Comparison of ENCODE assay signal across 18 mouse cellular contexts in genomic region chr8:47642514-47643064, GRCm38 (mm10). TPM values are rescaled to one million over a fixed set of nuclear protein-coding genes. Genes with fewer than 3 reads are reported as not detected.
A peak's percentile ranks its signal among the peaks of the same experiment; 100 is the strongest.
DNase-seq lines count a peak whose midpoint lies in the region; ATAC-seq lines count a peak whose summit lies in the region.
"Had no signal": no experiment of that assay in that cellular context is flagged by ENCODE, and none has a peak within 500 bp of the region (broad histone marks: within the 10 kb centered on the region; RNA-seq: fewer than 3 reads in every experiment).

No protein-coding gene starts in this region.

- ATAC-seq in cerebellum, adult (ENCODE audit: insufficient number of reproducible peaks, low FRiP score, low TSS enrichment): no peak
- ATAC-seq in forebrain, embryonic 12.5 days (ENCODE audit: low FRiP score): peak; percentile 92
- ATAC-seq: CD4-positive, CD25-positive, alpha-beta regulatory T cell, adult 4 months had no signal

- no peaks in the 10 kb centered on the region for H3K4me1 ChIP-seq in forebrain, embryonic 12.5 days
- H3K4me1 ChIP-seq: hindbrain, embryonic 15.5 days; limb, embryonic 13.5 days had no signal

- H3K36me3 ChIP-seq in forebrain, embryonic 12.5 days (replicated peaks): no peaks in the 10 kb centered on the region
- H3K36me3 ChIP-seq: G1E; hindbrain, embryonic 15.5 days; limb, embryonic 13.5 days had no signal

- 24% methylated on average over 9 of the region's 9 CpGs for WGBS in forebrain, embryonic 12.5 days

- H3K4me3 ChIP-seq in forebrain, embryonic 12.5 days (replicated peaks): no peak overlapping the region
- H3K4me3 ChIP-seq: hindbrain, embryonic 15.5 days; limb, embryonic 13.5 days had no signal

- intact Hi-C loops in left cerebral cortex, postnatal 4 days (cut with DNase I): no loop called here
- intact Hi-C loops in left cerebral cortex, postnatal 14 days (cut with DNase I): no loop called here

- H3K9me3 ChIP-seq in forebrain, embryonic 12.5 days: peaks cover 18% of the 10 kb centered on the region

- H3K27me3 ChIP-seq in forebrain, embryonic 12.5 days: no peaks in the 10 kb centered on the region
- H3K27me3 ChIP-seq: hindbrain, embryonic 15.5 days; limb, embryonic 13.5 days had no signal

- peak; percentile 25 to 45 for DNase-seq in cerebellum, postnatal 10 days
- DNase-seq in left cerebral cortex, postnatal 4 days: peak; percentile 24
- DNase-seq in left cerebral cortex, postnatal 14 days (ENCODE audit: low spot score in 2 of 2): no peak
- peak; percentile 94 for DNase-seq in retina, postnatal 1 day
- no peak for DNase-seq in adrenal gland, postnatal 4 days (ENCODE audit: low spot score in 2 of 2)
- no peak for DNase-seq in spleen, adult 18-20 months
- DNase-seq: adrenal gland, adult 2 months; cerebellum, adult 18-20 months; gastrocnemius, postnatal 14 days; kidney, adult 11 months; kidney, postnatal 10 days had no signal

- H3K4me2 ChIP-seq in forebrain, embryonic 12.5 days: peak overlapping the region; percentile 19; the same call in 1 of the 2 replicates
- H3K4me2 ChIP-seq: hindbrain, embryonic 15.5 days; limb, embryonic 13.5 days had no signal

- H3K27ac ChIP-seq in forebrain, embryonic 12.5 days: peak overlapping the region; percentile 61
- H3K27ac ChIP-seq: hindbrain, embryonic 15.5 days; limb, embryonic 13.5 days; liver, embryonic 14.5 days had no signal

- H3K9ac ChIP-seq in forebrain, embryonic 12.5 days: no peak overlapping the region
- H3K9ac ChIP-seq: hindbrain, embryonic 15.5 days; limb, embryonic 13.5 days; liver, embryonic 14.5 days had no signal

RNA-seq across cellular contexts. Expression of gene Ing2, which starts 32.8 kb away (rescaled TPM):
- total RNA-seq in left cerebral cortex, postnatal 4 days (2021): 10 to 100 TPM; 25.3 to 26.1 TPM
- 10 to 100 TPM; 41.6 to 44.7 TPM for total RNA-seq in left cerebral cortex, postnatal 14 days (2021)
- 12.1 and 13.7 TPM in 2 replicates for polyA plus RNA-seq in forebrain, embryonic 12.5 days (2016; fragmentation: Nextera tagmentation; extraction: Ambion mirVana)
- total RNA-seq in adrenal gland, postnatal 4 days (2021): 10 to 100 TPM; 26.4 to 29.4 TPM

Comparison
In these comparisons a context has a peak if more than half of its experiments do, and no peak if none do; other contexts are left out.
1. DNase-seq: peak in cerebellum, postnatal 10 days (2 of 2), left cerebral cortex, postnatal 4 days (single experiment) and retina, postnatal 1 day (single experiment); none in left cerebral cortex, postnatal 14 days (0 of 2), adrenal gland, postnatal 4 days (0 of 2) and spleen, adult 18-20 months (0 of 2).